Mouse (Mus musculus) heart, embryonic 12.5 days (tissue): ENCODE data around the gene Ccl17. TPM values are rescaled to one million over a fixed set of nuclear protein-coding genes. Genes with fewer than 3 reads are reported as not detected.
"Not testable (repeated sequence)": the region's sequence is repeated elsewhere in the genome, so short reads cannot be mapped to it uniquely, and the experiment has no call there.

Source experiments
- ATAC-seq: fragments of 200-750 bp; cut with Nextera tagmentation; 2 replicates; pipeline ENCODE4 v1.8.0; 2017; ENCODE audit warnings: moderate TSS enrichment, moderate library complexity; ENCODE audit not compliant: insufficient number of reproducible peaks, low FRiP score
- H3K27ac ChIP-seq: fragments of 300-500 bp; sonication (generic); 2 replicates; pipeline ENCODE4 v1.5.1; 2016; ENCODE audit warnings: mild to moderate bottlenecking, moderate library complexity; ENCODE audit not compliant: poor library complexity, severe bottlenecking
- H3K27me3 ChIP-seq: fragments of 300-500 bp; sonication (generic); replicated peaks from 2 replicates; pipeline ENCODE4 v1.6.1; 2016; ENCODE audit warnings: mild to moderate bottlenecking, moderate library complexity
- H3K36me3 ChIP-seq: fragments of 300-500 bp; sonication (generic); 2 replicates; pipeline ENCODE4 v1.6.1; 2016; ENCODE audit warnings: mild to moderate bottlenecking, moderate library complexity
- H3K4me1 ChIP-seq: fragments of 300-500 bp; sonication (generic); replicated peaks from 2 replicates; pipeline ENCODE4 v1.6.1; 2016; ENCODE audit warnings: mild to moderate bottlenecking
- H3K4me2 ChIP-seq: fragments of 300-500 bp; sonication (generic); 2 replicates; pipeline ENCODE4 v1.6.1; 2016; ENCODE audit warnings: mild to moderate bottlenecking, moderate library complexity
- H3K4me3 ChIP-seq: fragments of 300-500 bp; sonication (generic); 2 replicates; pipeline ENCODE4 v1.5.1; 2016; ENCODE audit warnings: mild to moderate bottlenecking
- H3K9ac ChIP-seq: fragments of 300-500 bp; sonication (generic); 2 replicates; pipeline ENCODE4 v1.6.1; 2016; ENCODE audit warnings: mild to moderate bottlenecking, moderate library complexity
- H3K9me3 ChIP-seq: fragments of 300-500 bp; sonication (generic); replicated peaks from 2 replicates; pipeline ENCODE4 v1.6.1; 2016; ENCODE audit warnings: mild to moderate bottlenecking, moderate library complexity
- WGBS: fragments of 180-500 bp; shearing (Covaris S2); methylation state at CpG from one replicate; pipeline ENCODE4 v1.1.7; 2016; 5-methylcytosine and 5-hydroxymethylcytosine counted together
- polyA plus RNA-seq: library from polyadenylated mRNA; unstranded; fragments of >200 nt; fragmentation: Nextera tagmentation; extraction: Ambion mirVana; gene quantifications from 2 replicates; pipeline ENCODE4 v1.2.1, GENCODE M21; 2016

The Ccl17 gene
- polyA plus RNA-seq, 1 experiment from 2014 or later: 0.75 TPM

DNA sequence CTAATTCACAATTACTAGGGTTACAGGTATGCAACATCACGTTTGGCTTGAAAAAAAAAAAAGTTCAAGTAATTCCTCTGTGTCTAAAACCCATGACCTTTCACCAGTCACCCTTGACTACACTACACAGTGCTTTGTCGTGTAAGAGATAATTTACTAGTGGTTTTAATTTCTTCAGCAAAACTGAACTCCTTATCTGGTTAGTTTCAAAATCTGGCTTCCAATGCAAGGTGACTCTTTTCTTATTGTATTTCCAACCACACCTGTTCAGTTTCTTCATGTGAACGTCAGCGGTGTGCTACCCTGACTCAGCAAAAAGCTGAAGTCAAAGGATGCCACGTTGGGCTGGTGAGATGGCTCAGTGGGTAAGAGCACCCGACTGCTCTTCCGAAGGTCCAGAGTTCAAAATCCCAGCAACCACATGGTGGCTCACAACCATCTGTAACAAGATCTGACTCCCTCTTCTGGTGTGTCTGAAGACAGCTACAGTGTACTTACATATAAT, 23.7 kb downstream of the Ccl17 start:
- H3K4me1 ChIP-seq: peaks cover 20% of the 10 kb centered on the region
- peak overlapping the region; percentile 17; the same call in 1 of the 2 replicates for H3K9ac ChIP-seq
- not testable (repeated sequence) for H3K4me2 ChIP-seq, H3K27me3 ChIP-seq, H3K4me3 ChIP-seq, H3K9me3 ChIP-seq, H3K27ac ChIP-seq, ATAC-seq
- 79% methylated on average over 7 of the region's 7 CpGs for WGBS
- H3K36me3 ChIP-seq: peaks cover 32% of the 10 kb centered on the region

GRCm38 (mm10) chr8:94835751-94836150, 25.5 kb downstream of the Ccl17 start:
- 97% methylated on average over 13 of the region's 13 CpGs for WGBS
- not testable (repeated sequence) for H3K27ac ChIP-seq, H3K27me3 ChIP-seq, H3K9me3 ChIP-seq, ATAC-seq, H3K4me3 ChIP-seq, H3K9ac ChIP-seq
- H3K4me2 ChIP-seq: 0 out of 2 replicates have a peak overlapping the region, but pooled peaks have one; percentile 80
- peaks cover 20% of the 10 kb centered on the region for H3K4me1 ChIP-seq
- peaks cover 17% of the 10 kb centered on the region for H3K36me3 ChIP-seq

- Histone ChIP-seq H3K4me1 (peaks cover 20% of the 10 kb centered on the region), H3K9ac (peak overlapping the region; percentile 89), H3K9me3 (no peaks in the 10 kb centered on the region), H3K4me2 (peak overlapping the region; percentile 80), H3K27ac (no peak overlapping the region), H3K36me3 (peaks cover 11% of the 10 kb centered on the region), H3K27me3 (no peaks in the 10 kb centered on the region), H3K4me3 (peak overlapping the region; percentile 81)
- 62% methylated on average over 11 of the region's 11 CpGs for WGBS
- no peak for ATAC-seq
Measured at GRCm38 (mm10) chr8:94836456-94837240, 26.4 kb downstream of the Ccl17 start.

- no peaks in the 10 kb centered on the region for H3K9me3 ChIP-seq
- peak; percentile 97 for ATAC-seq
- peak within 1 kb of the TSS; percentile 80 for H3K4me2 ChIP-seq
- WGBS: under 1% methylated on average over 82 of the region's 82 CpGs
- H3K9ac ChIP-seq: peak within 1 kb of the TSS; percentile 91
- peak within 1 kb of the TSS; percentile 81 for H3K4me3 ChIP-seq
- H3K27ac ChIP-seq: peak within 1 kb of the TSS; percentile 94
- H3K36me3 ChIP-seq: peaks cover 7% of the 10 kb centered on the region
- peaks cover 20% of the 10 kb centered on the region for H3K4me1 ChIP-seq
- no peaks in the 10 kb centered on the region for H3K27me3 ChIP-seq
Measured at GRCm38 (mm10) chr8:94837662-94838574, 27.7 kb downstream of the Ccl17 start, which contains the start of the genes Coq9 and Ciapin1. Gene Coq9, plus strand, starts transcription at chr8:94838321. Gene Ciapin1, minus strand, starts transcription at chr8:94838358.

DNA sequence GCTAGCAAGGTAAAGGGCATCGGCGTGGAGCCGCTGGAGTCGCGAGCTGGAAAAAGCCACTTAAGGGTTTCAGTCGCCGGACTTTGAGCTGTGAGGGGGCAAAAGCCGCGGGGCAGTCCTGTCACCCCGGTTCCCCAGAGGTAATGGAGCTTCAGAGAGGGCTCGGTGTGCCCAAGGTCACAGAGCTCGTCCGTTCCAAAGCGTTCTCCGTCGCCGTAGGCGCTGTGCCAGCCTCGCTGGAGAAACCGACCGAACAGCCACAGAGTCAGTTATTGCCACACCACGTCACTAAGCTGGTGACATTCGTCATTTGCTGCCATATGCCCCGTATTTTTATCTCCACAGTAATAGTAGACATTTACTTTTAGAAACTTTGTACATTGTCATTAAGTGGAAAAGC, 28.3 kb downstream of the Ccl17 start:
- H3K4me1 ChIP-seq: peaks cover 20% of the 10 kb centered on the region
- peak; percentile 75 for ATAC-seq
- peak overlapping the region; percentile 91 for H3K9ac ChIP-seq
- H3K36me3 ChIP-seq: peaks cover 12% of the 10 kb centered on the region
- H3K27ac ChIP-seq: peak overlapping the region; percentile 94
- H3K9me3 ChIP-seq: no peaks in the 10 kb centered on the region
- no peaks in the 10 kb centered on the region for H3K27me3 ChIP-seq
- WGBS: under 1% methylated on average over 24 of the region's 24 CpGs
- H3K4me3 ChIP-seq: peak overlapping the region; percentile 81
- peak overlapping the region; percentile 80 for H3K4me2 ChIP-seq

DNA sequence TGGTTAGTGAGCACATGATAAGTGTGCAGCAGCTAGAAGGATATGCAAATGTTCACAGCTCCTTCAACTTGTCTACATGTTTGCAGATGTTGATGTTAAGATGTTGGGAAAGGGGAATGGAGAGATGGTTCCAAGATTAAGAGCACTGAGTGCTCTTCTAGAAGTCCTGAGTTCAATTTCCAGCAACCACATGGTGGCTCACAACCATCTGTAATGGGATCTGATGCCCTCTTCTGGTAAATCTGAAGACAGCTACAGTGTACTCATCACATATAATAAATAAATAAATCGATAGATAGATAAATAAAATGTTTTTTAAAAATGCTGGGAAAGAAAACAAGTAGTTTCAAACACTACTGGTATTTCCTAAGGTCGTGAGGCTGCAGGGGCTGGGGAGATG, 30.9 kb downstream of the Ccl17 start:
- Histone ChIP-seq H3K27ac (no peak overlapping the region), H3K9me3 (no peaks in the 10 kb centered on the region), H3K36me3 (peaks cover 37% of the 10 kb centered on the region), H3K4me1 (peaks cover 13% of the 10 kb centered on the region), H3K27me3 (no peaks in the 10 kb centered on the region), H3K4me2 (no peak overlapping the region), H3K4me3 (no peak overlapping the region), H3K9ac (no peak overlapping the region)
- no peak for ATAC-seq
- WGBS: 41% methylated on average over 2 of the region's 2 CpGs

- Histone ChIP-seq H3K4me3 (no peak overlapping the region), H3K27ac (no peak overlapping the region), H3K36me3 (peaks cover 95% of the 10 kb centered on the region), H3K27me3 (no peaks in the 10 kb centered on the region), H3K9me3 (no peaks in the 10 kb centered on the region), H3K9ac (no peak overlapping the region), H3K4me2 (no peak overlapping the region), H3K4me1 (no peaks in the 10 kb centered on the region)
- 88% methylated on average over 5 of the region's 5 CpGs for whole genome bisulfite sequencing
- ATAC-seq: no peak
Measured at GRCm38 (mm10) chr8:94850049-94850448, 39.8 kb downstream of the Ccl17 start.

DNA sequence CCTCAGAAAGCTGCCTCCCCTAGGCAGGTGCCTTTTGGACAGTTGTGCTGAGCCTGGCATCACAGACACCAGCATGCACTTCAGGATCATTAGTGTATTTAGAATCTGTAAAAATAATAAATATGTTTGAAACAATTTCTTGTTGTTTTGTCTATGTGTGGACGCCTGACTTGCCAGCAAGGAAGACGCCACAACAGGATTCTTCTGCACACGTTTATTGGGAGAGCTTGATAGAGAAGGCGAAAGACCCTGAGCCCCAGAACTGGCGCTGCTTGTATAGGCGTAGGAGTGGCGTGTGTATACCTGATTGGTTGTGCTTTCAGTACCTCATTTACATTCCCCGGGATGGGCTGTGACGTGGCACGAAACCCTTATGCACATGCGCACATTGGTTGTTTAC, 44.5 kb downstream of the Ccl17 start:
- not testable (repeated sequence) for H3K27ac ChIP-seq, H3K4me2 ChIP-seq, H3K9me3 ChIP-seq, H3K27me3 ChIP-seq, ATAC-seq, H3K4me3 ChIP-seq, H3K9ac ChIP-seq
- Histone ChIP-seq H3K36me3 (peaks cover 60% of the 10 kb centered on the region), H3K4me1 (peaks cover 14% of the 10 kb centered on the region; the same call in 1 of the 2 replicates)
- 89% methylated on average over 11 of the region's 11 CpGs for WGBS

GRCm38 (mm10) chr8:94857011-94857345, 46.7 kb downstream of the Ccl17 start:
- 28% methylated on average over 5 of the region's 5 CpGs for WGBS
- H3K27ac ChIP-seq: no peak overlapping the region
- peaks cover 20% of the 10 kb centered on the region; the same call in 1 of the 2 replicates for H3K4me1 ChIP-seq
- H3K4me2 ChIP-seq: peak overlapping the region; percentile 93; the same call in 1 of the 2 replicates
- ATAC-seq: 0 out of 2 replicates have a peak, but pooled peaks have one; percentile 2
- H3K36me3 ChIP-seq: peaks cover 53% of the 10 kb centered on the region
- no peak overlapping the region for H3K9ac ChIP-seq
- H3K27me3 ChIP-seq: no peaks in the 10 kb centered on the region
- H3K9me3 ChIP-seq: no peaks in the 10 kb centered on the region
- H3K4me3 ChIP-seq: peak overlapping the region; percentile 100; the same call in 1 of the 2 replicates

GRCm38 (mm10) chr8:94857346-94858173, 47.3 kb downstream of the Ccl17 start, which contains the start of gene Polr2c:
Gene Polr2c, plus strand, starts transcription at chr8:94857450.
- peak; percentile 72 for ATAC-seq
- H3K36me3 ChIP-seq: peaks cover 55% of the 10 kb centered on the region
- H3K4me1 ChIP-seq: peaks cover 26% of the 10 kb centered on the region
- under 1% methylated on average over 68 of the region's 68 CpGs for whole genome bisulfite sequencing
- peak within 1 kb of the TSS; percentile 99 for H3K9ac ChIP-seq
- peak within 1 kb of the TSS; percentile 100 for H3K4me3 ChIP-seq
- no peaks in the 10 kb centered on the region for H3K9me3 ChIP-seq
- H3K27me3 ChIP-seq: no peaks in the 10 kb centered on the region
- peak within 1 kb of the TSS; percentile 93 for H3K4me2 ChIP-seq
- H3K27ac ChIP-seq: peak within 1 kb of the TSS; percentile 60
